Mouse (Mus musculus): ENCODE measurements at regions not wholly inside any gene's neighbourhood (a gene's known extent, or its start where the extent isn't known, plus 50 kb on each side); places are given as distances from the start of the nearest gene placed in this dataset.

DNA sequence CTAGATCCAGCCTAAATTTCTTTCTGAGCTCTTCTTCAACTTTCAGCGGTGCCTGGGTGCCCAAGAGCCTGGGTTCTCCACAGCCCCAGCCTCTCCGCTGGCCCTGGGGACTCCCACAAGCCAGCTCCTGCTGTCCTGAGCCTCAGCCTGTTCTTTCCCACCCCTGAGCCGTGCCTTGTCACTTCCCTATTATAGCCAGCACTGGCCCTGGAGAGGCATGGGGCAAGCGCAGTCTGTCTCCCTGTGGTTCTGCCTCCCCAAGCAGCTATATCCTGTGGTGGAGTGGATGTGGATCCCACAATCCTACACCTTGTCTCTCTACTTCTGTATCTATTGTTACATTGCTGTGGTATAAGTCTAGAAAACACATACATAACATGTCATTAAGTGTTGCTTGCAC is 128.6 kb upstream of the Hgf start:
- DNase-seq (ENCODE audit: extremely low spot score, low spot score) = no peak

DNA sequence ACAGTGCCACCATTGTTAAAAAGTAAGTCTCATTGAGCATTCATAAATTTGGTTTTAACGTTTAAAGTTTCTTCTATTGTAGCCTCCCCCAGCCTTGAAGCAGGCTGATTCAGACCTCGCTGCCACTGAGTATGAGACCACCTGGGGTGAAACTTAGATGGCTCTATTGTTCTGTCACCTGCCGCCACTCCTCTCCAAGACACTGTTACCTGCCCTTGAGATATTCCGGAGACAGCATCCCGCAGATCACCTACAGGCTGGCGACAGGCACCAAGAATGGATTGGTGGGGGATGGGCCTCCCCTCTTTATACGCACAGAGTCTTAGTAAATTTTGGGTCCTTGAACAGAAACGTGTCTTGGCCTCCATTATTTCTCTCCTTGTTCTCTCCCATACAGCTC is 128.0 kb upstream of the Hgf start:
- no peak for DNase-seq (ENCODE audit: extremely low spot score, low spot score)

DNA sequence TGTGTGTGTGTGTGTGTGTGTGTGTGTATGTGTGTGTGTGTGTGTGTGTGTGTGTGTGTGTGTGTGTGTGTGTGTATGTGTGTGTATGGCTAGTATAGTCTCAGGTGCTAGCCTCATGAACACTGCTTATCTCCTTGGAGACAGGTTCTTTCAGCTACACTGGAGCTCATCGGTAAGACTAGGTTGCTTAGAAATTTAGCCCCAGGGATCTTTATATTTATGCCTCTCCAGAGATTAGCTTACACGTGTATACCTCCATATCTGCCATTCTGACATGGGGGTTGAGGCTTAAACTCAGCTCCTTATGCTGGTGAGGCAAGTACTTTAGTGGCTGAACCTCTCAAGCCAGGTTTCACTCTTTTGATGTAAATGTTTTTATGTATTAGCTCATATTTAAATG is 127.0 kb upstream of the Hgf start:
- DNase-seq (ENCODE audit: extremely low spot score, low spot score) = no peak

DNA sequence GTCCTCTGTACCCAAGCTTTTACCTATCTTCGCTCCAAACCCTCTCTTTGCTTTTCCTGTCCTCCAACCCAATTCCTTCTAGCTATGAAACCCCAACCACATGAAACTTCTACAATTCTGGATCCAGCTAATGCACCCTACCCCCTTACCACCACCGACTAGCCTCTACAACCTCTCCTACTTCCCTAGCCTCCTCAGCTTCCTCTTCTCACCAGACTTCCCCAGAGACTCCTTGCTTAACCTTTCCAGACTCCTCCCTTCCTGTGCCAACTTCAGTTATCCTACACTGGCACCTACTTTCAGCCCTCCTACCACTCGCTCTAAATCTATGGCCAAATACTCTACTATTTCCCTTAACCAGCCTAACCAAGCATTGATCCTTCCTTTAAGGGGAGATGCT is 118.7 kb upstream of the Hgf start:
- no peak for DNase-seq (ENCODE audit: extremely low spot score, low spot score)

DNA sequence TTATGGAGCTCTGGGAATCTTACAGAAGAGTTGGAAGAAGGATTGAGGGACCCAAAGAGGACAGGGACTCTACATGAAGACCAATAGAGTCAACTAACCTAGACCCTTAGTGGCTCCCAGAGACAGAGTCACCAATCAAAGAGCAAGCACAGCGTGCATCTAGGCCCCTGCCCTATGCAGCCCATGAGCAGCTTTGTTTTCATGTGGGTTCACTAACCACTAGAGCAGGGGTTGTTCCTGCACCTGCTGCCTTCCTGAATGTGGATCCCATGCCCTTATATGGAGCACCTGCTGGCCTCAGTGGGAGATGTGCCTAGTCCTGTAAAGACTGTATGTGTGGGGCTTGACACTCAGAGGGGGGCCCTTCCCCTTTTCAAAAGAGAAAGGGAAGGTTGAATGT is 108.2 kb upstream of the Hgf start:
- no peak for DNase-seq (ENCODE audit: extremely low spot score, low spot score)

DNA sequence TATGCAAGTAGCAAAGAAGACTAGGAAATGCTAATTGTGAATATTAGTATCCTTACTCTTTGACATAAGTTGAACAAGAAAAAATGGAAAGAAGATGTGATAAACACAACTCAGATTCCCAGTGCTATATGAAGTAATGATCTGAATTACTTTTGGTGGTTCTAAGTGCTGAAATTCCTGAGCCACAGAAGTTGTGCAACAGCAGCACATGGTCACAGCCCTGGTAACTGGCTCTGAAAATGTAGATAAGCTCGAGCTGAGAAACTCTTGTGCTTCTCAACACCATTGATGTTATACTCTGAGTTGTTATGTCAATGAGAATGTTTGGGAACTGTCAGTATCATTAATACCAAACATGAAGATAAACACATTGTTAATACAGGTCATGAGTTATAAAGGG is 106.3 kb upstream of the Hgf start:
- no peak for DNase-seq (ENCODE audit: extremely low spot score, low spot score)

DNA sequence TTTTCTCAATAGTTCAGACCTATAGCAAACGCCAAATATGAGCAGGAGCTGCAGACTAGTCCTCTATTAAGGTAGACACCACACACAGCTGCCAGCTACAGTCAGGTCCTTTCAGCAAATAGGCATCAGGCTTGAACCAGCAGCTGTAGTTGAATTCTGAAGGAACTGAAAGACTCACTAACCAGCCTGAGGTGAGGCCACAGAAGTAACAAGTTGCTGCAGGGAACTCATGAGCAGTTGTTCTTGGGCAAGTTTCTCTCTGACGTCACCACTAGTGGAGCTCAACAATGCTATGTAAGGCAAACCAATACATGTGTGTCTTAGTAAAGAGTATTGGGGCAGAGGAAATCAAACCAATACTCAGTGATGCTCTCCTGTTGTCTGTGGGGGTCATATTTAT is 91.5 kb upstream of the Hgf start:
- no peak for DNase-seq (ENCODE audit: extremely low spot score, low spot score)

DNA sequence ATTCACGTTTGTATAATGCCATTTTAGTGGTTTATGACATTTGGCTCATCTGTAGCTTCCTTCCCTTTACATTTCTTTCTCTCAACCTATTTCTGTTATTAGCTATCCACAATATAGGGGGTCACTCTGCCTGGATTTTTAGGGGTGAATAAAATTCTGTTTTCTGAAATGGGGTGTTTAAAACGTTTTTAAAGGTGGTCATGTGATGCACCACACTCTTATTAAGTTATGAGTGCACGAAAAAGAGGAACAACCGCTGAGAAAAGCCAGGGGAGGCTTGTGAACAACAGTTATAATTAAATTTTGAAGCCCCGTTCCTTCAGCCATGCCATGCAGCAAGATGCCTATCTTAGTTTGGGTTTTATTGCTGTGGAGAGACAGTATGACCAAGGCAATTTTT is 87.0 kb upstream of the Hgf start:
- DNase-seq (ENCODE audit: extremely low spot score, low spot score) = no peak

DNA sequence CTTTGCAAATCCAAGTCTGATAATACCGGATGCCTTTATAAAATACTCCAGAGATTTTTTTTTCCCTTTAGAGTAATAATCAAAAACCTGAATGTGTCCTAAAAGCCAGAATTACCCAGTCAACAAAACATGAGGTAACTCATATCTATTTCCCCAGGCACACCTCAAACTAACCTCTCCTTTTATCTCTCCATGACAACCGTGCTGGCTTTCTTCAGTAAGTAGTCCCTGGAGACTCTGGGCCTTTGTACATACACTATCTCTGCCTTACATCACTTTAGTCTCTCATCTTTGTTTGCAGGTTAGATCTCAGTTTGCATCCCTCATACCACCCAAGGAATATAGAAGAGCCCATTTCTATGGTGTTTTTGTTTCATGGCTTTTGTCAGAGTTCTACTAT is 84.7 kb upstream of the Hgf start:
- no peak for DNase-seq (ENCODE audit: extremely low spot score, low spot score)

DNA sequence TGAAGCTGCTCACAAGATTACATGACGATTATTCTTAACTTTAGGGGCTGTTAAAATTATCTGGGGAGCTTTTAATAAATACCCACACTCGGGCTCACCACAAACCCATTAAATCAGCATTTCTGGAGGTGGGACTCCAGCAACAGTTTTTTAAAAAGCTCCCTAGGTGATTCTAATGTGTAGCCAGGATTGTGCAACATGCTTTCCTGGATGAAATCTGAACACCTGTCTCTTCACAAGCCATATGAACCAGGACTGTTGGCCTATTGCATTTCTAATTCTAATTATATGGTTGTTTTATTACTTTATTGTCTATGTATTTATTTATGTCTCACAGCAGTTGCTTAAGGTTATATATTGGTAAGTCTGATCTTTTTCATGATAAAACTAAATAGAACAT is 84.1 kb upstream of the Hgf start:
- no peak for DNase-seq (ENCODE audit: extremely low spot score, low spot score)

DNA sequence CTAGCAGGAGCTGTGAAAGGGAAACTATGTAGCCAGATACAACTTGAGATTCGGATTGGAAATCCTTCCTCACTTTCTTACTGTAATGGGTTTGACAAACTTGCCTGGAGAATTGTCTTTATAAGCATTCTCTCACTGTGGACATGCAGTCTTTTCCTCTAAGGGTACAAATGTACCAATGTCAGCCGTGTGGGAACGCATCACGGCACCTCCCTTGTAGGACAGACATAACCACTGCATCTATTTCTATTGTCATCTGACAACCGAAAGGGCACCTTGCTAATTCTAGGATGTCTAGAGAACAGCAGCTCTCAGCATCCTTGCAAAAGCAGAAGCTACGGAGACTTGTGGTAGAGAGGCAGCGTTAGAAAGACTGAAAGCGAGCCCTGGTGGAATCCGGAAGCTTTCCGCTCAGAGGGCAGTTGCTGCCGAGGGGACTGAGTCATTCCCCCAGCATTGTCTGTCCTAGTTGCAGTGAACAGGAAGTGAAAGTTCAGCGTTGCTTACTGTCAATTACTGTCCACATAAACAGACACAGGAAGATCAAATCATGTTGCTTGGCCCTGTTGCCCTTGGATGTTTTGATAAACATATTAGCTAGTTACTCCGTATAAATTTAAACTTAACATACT is 83.5 kb upstream of the Hgf start:
- DNase-seq (ENCODE audit: extremely low spot score, low spot score) = peak; percentile 15

DNA sequence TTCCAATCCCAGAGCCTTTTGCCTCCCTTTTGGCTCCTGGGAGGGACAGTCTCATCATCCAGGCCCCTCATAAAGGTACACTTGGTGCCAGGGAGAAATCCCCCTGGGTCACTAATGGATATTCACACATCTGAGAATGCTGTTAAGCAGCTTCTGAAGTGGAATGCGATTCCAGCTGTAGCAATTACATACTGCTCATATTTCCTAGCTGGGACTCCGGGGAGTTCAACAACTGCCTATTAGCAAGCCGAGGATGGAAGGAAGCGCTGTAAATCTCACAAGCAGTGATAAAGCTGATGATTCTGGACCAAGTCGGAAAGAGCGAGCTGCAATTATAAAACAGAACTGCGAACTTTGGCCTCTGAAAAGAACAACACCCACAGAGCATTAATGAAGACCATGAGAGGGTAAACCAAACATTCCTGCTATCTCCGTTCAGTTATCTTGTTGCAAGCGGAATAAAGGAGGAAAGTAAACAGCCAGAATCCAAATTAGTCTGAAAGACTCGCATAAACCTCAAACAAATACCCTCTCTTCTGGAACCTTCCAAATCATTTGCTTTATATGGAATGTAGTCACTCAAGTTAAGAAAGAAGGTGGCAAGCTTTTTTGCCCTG is 82.8 kb upstream of the Hgf start:
- DNase-seq (ENCODE audit: extremely low spot score, low spot score) = peak; percentile 34

DNA sequence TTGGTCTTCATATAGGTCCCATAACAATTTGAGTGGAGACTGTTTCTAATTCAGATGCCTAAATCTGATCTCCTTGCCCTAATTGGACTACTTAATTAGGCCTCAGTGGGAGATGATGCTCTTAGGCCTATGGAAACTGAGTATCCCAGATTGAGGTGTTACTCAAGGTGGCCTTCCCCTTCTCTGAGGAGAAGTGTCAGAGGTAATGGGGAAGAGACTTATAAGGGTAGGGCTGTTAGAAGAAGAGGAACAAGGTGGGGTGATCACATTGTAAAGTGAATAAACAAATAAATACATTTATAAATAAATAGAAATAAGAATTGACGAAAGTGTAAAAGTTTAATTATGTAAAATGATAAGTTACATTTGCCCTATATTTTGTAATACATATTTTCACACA is 65.3 kb upstream of the Hgf start:
- no peak for DNase-seq (ENCODE audit: extremely low spot score, low spot score)

DNA sequence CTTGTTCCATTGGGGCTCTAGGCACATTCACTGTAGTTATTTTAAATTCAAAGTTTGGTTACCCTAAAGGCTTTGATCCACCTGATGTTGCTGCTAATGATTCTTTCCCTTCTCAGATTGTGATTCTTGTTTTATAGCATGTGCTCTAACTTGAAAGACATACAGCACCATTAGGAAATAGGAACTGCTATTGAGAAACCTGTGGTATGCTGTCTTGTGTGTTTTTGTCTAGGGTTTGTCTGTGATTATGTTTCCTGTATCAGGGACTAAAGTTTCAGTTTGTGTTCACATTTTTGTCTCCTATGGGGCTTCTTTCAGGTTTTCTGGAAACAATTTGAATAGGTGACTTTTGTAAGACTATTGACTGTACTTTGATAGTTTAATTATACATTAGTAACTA is 63.5 kb upstream of the Hgf start:
- no peak for DNase-seq (ENCODE audit: extremely low spot score, low spot score)

DNA sequence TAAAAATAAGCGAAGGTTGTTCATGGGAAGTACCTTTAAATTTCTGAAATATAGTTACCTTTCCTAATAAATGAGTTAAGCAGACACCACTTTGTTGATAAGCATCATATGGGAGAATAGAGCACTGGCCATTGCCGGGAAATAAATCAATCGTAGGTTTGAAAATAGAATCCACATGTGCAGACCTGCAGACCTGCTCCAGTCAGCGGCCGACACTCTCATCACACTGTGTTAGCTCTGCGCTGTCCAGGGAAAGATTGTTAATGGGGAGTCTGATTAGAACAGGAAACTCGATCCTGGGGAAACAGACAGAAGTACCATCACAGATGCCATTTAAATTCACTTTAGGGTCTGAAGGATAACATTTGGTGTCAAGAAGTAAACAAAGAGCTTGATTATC is 53.4 kb upstream of the Hgf start:
- DNase-seq (ENCODE audit: extremely low spot score, low spot score) = no peak

All from neural tube, embryonic 10.5 days (tissue).